Mouse (Mus musculus) Muller cell, postnatal 12 days (primary cell): Measurements from ENCODE around the gene Cbx3.
A peak's percentile ranks its signal among the peaks of the same experiment; 100 is the strongest.

ENCODE experiments used
- DNase-seq: peaks from one replicate; pipeline ENCODE4 v3.0.0-alpha.2; 2015; ENCODE audit errors: inconsistent ontology term

The Cbx3 gene

DNA sequence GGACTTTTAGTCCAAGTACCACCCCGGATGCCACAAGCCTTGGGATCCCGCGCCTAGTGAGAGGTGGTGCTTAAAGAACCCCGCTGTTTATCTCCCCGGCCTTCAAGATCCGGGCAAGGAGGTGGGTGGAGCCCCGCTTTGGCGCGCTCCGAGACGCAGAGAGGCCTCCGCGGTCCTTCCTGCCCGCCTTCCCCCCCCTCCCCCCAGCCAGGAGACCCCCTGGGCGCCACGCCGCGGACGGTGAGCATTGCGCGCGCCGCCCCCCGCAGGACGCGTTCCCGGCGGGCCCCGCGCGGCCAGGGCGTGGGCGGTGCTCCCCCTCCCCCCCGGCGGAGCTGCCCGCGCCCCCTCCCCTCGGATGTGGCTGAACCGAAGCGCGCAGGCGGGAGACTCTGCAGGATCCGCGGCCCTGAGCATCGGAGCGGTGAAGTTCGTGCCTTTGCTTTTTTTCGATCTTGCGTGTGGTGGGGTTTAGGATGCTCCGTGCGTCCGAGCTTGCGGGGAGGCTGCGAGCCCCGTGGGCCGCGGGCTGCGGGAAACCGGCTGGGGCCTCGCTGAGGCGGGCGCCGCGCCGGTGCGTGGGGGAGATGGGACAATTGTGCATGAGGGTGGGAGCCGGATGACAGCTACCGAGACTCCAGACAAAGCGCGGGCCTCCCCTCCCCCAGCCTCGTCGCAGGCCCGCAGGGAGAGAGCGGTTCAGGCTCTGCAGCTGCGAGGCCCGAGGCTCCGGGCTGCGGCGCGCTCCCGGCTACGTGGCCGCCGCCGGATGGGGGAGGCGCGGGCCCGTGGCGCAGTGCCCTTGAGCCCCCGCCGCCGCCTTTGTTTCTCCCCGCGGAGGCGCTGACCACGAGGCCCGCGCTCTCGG lies at the start of gene Cbx3:
Gene Cbx3 (plus strand): TSS at position 50 of the 868 bp plus-strand sequence.
- DNase-seq, result peak; percentile 84

DNA sequence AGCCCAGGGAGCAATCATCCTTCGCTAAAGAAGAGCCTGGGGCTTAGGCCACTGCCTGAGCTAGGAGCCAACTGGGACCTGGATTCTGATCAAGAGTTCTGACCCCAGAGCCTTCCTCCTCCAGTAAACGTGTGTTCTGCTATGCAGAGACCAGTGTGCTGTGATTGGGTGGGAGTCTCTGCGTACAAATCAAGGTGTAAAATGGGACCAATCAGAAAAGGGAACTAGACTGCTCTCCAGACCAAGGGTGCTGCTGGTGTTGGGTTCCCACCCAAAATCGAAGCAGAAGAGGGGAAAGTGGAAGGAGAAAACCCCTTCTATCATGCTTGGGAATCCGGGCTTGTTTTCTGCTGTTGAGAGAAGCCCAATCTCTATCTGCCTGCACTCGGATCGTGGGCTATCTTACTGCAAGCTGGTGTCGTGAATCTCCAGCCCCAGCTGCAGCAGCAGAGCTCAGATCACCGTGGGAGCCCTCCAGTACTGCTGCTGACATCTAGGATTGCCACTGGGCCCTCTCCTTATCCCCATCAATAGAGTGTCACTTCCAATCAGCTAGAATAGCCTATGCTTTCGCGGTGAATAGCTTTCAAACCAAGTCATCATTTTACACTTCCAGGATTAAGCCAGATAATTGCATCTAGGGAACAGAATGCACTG lies 46.6 kb upstream of the Cbx3 start:
- no peak for DNase-seq

GRCm38 (mm10) chr6:51424537-51424936 lies 45.6 kb upstream of the Cbx3 start:
- no peak for DNase-seq

DNA sequence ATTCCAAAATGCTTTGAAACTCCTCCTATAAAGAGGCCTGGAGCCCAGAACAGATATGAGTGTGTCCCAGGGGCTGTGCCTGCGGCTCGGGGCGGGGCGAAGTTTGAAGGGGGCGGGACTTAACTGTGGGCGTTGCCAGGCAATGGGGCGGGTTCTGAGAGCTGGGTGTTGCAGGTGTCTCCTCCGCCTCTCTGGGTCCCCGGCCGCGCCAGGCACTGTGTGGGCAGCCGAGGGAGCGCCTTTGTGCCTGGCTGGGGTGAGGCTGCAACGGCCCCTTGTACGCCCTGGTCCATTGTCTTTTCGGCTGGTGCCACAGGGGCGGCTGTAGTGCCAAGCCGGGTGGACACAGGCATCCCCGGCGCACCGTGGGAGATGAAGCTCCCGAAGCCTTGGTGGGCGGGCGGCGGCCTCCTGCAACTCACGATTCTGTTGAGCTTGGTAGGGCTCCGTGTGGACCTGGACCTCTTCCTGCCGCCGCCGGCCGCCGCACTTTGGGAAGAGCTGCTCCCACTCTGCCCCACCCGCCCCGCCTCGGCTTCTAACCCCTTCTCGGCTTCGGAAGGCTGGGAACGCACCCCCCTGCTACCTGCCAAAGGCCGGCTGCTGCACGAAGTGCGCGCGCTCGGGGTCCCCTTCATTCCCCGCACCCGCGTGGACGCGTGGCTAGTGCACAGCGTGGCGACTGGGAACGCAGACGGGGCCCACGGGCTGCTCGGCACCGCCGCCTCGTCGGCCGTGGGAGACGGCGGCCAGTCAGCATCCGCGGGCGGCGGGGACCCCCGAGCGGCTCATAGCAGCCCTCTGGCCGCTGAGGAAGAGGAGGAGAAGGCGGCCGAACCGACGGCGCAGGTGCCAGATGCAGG lies 37.4 kb upstream of the Cbx3 start, which contains the start of gene Nfe2l3:
Gene Nfe2l3 (plus strand): TSS at position 136 of the 863 bp plus-strand sequence.
- peak; percentile 72 for DNase-seq

DNA sequence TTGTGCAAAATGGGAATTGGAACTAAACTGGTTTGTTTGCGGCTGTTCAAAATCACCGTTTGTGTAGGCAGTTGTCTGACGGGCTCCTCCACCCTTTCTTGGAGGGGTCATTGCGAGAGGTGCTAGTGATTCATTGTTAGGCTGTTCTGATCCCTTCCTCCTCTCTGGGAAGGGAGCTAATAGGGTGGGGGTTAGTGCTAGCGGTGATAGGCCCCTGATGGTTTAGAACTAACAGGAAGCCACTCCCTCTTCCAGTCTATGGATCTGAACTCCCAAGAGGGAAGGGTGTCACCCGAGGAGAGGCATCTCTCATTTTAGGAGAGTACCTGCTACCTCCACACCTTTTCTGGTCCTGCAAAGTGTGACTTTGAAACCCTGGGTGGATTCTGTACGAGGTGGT lies 35.9 kb upstream of the Cbx3 start:
- DNase-seq, result no peak

GRCm38 (mm10) chr6:51437665-51438064 lies 32.5 kb upstream of the Cbx3 start:
- peak; percentile 41 for DNase-seq

GRCm38 (mm10) chr6:51438826-51439330 lies 31.3 kb upstream of the Cbx3 start:
- peak; percentile 57 for DNase-seq

DNA sequence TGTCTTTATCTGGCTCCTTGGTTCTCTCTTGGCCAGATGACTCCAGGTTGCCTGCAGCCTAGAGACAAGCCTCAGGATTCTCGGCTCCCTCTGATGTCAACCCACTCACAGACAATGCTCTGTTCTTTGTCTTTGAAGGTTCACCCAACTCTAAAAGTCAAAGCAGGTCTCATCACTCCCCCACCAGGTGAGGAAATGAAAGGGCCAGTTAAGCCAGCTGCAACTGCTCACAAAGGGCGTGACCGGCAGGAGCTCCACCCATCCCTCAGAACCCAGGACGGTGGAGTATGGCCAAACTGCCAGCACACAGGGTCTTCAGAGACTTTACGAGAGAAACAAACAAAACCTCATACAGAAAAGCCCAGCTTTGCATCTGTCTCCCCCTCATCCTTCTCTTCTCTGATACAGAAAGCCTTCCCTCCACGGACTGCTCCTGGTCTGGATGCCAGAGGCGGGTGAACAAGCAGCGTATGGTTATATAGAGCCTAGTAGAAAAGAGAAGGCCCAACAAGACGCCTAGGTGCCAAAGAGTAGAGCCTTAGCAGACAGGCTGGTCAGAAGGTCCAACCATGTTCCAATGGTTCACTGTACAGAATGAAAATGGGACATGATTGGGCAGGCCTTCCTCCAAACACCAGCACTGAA lies 27.8 kb upstream of the Cbx3 start:
- DNase-seq, result no peak

- DNase-seq, result peak; percentile 28
Observed at GRCm38 (mm10) chr6:51452927-51453503, 17.1 kb upstream of the Cbx3 start.

GRCm38 (mm10) chr6:51454949-51455348 lies 15.2 kb upstream of the Cbx3 start:
- peak; percentile 49 for DNase-seq

DNA sequence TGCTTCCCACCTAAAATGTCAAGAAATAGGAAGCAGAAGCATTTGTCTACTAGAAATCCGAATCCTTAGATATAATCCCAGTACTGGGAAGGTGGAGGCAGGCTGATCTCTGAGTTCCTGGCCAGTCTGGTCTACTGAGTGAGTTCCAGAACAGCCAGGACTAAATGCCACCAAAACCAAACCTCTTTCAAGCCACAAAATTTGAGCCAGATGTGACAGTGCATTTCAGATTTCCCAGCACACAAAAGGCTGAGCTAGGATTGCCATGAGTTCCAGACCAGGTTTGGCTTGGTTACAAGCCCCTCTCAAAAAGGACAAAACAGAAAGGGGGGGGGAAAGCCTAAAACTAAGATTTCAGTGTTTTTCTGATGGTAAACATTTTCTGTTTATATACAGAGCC lies 14.0 kb upstream of the Cbx3 start:
- DNase-seq, result peak; percentile 20

DNA sequence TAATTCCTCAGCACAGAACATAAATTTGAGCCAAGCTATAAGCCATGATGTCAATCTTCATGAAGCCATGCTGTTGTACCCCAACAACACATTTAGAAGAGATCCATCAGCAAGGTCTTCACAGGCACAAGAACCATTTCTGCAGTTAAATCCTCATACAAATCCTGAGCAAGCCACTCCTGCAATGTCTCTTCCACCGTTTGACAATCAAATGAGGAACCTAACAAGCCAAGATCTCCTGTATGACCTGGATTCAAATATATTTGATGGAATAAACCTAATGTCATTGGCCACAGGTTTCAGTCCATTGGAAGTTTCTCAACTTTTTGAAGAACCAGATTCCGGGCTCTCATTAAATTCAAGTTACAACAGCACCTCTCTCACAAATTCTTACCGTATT lies 12.9 kb upstream of the Cbx3 start:
- peak; percentile 22 for DNase-seq

DNA sequence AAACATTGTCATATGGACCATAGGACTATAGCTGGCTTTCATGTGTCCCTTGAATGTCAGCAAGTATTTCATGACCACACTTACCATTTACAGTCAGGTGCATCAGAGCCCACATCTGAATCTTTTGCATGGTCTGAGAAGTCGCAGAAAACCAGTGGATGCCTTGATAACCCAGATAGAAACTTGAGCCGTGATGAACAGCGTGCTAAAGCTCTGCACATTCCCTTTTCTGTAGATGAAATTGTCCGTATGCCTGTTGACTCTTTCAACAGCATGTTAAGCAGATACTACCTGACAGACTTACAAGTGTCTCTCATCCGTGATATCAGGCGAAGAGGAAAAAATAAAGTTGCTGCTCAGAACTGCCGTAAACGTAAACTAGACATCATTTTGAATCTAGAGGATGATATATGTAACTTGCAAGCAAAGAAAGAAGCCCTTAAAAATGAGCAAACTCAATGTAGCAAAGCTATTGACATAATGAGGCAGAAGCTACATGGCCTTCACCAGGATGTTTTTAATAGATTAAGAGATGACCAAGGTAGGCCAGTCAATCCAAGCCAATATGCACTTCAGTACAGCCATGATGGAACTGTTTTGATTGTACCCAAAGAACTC lies 12.3 kb upstream of the Cbx3 start:
- peak; percentile 11 for DNase-seq

GRCm38 (mm10) chr6:51458925-51459312 lies 11.2 kb upstream of the Cbx3 start:
- no peak for DNase-seq

DNA sequence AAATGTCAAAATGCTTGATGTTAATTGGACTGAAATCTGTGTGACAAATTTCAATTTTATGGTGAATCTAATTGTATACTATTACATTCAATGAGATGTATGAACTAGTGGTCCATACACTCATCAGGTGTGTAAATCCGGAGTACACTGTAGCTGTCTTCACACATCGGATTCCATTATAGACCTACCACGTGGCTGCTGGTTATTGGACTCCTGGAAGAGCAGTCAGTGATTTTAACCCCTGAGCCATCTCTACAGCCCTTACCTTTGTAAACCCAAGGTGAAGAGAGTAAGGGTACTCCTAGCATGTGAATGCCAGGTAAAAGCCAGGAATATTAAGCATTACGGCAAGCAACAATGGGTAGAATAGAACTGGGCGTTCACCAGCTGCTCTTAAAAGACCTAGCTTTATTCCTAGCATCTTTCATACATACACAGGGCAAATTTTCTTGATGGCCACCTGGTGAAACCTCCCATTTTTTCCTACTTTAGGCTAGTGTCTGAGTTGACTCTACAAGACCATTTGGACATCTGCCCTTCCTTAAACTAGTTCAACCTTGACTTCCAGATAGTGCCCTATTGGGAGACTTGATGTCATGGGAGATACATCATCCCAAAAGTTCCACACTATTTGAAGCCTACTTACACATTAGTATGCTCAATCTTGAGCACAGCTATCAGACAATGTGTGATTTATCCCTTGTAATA lies 10.7 kb upstream of the Cbx3 start:
- peak; percentile 22 for DNase-seq

- peak; percentile 17 for DNase-seq
Observed at GRCm38 (mm10) chr6:51460021-51460360, 10.2 kb upstream of the Cbx3 start.

DNA sequence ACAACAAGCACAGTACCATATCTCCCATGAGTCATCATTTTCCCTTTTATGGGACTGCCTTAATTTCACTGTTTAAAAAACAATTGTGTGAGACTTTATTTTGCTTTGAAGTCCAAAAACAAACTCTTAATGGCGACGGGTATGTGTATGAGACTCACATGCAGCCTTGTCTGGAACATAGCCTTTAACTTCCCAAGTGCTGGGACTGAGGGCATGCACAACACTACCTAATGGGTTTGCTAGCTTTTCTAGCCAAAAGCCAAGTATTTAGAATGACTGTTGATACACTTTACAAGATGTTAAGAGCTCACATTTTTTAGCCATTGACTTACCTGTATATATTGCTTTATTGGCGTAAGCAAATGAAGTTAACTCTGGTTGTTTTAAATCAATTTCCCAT lies 9.8 kb upstream of the Cbx3 start:
- DNase-seq, result no peak

- DNase-seq, result no peak
Observed at GRCm38 (mm10) chr6:51467649-51468048, 2.5 kb upstream of the Cbx3 start.

DNA sequence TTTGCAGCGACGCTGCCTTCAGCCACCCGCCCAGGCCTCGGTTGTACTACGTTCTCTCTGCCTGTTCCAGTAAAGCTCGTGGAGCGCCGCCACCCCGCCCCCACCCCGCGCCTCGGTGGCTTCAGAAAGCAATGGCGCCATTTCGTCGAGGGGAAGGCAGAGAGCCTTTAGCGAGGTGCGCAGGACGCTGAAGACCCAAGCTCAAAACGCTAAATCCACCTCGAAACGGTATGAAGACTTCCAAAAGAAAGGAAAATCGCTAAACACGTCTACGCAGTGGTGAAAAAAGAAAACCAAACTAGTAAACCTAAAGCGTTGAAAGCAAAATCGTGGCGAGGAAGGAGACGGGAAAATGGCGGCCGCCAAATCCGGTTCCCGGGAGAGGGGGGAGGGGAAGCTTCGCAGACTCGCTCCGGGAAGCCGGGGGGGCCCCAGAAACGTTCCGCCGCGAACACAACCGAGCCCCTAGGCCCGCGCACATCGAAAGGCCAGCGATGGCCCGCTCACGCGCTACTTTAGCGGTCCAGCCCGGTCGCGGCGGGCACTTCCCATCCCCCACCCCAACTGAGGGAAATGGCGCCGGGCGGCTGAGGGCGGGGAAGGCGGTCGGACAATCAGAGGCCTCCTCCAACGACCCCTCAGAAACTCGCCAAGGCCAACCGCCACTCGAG lies 1.1 kb upstream of the Cbx3 start:
- DNase-seq, result peak; percentile 84
